Comparison of ENCODE assay signal across 9 mouse cellular contexts in genomic region chr17:88626347-88626811, GRCm38 (mm10). TPM values are rescaled to one million over a fixed set of nuclear protein-coding genes. Genes with fewer than 3 reads are reported as not detected.
DNase-seq lines count a peak whose midpoint lies in the region; ATAC-seq lines count a peak whose summit lies in the region.
"Had no signal": no experiment of that assay in that cellular context is flagged by ENCODE, and none has a peak within 500 bp of the region (broad histone marks: within the 10 kb centered on the region; RNA-seq: fewer than 3 reads in every experiment).

No protein-coding gene starts in this region.

- WGBS in forebrain, embryonic 10.5 days: 48% methylated on average over 7 of the region's 7 CpGs
- WGBS in forebrain, embryonic 16.5 days: 59% methylated on average over 7 of the region's 7 CpGs
- WGBS in intestine, embryonic 15.5 days: 27% methylated on average over 7 of the region's 7 CpGs
- WGBS in liver, embryonic 15.5 days (ENCODE audit: insufficient replicate concordance): 53% methylated on average over 7 of the region's 7 CpGs

- no peak overlapping the region for H3K4me2 ChIP-seq in forebrain, embryonic 16.5 days (ENCODE audit: low read length)
- peak overlapping the region; percentile 52 for H3K4me2 ChIP-seq in intestine, embryonic 15.5 days (replicated peaks)
- H3K4me2 ChIP-seq in liver, embryonic 15.5 days: no peak overlapping the region

- intact Hi-C loops in left cerebral cortex, postnatal 4 days (cut with DNase I): no loop called here

- no peak for ATAC-seq in forebrain, embryonic 16.5 days
- peak; percentile 30 for ATAC-seq in intestine, embryonic 15.5 days
- ATAC-seq in liver, embryonic 15.5 days (ENCODE audit: insufficient read depth): 0 out of 2 replicates have a peak, but pooled peaks have one; percentile 21

- H3K27ac ChIP-seq in forebrain, embryonic 10.5 days: peak overlapping the region; percentile 74
- H3K27ac ChIP-seq in forebrain, embryonic 16.5 days (ENCODE audit: low read length): no peak overlapping the region
- H3K27ac ChIP-seq in intestine, embryonic 15.5 days: peak overlapping the region; percentile 93
- H3K27ac ChIP-seq in liver, embryonic 15.5 days (replicated peaks): no peak overlapping the region

- DNase-seq in forebrain, embryonic 10.5 days (ENCODE audit: extremely low spot score, low spot score): no peak
- DNase-seq in embryo, embryonic 9.5 days (ENCODE audit: extremely low spot score): peak; percentile 35
- DNase-seq in cerebellum, postnatal 36 days: no peak
- no peak for DNase-seq in right cerebral cortex, postnatal 14 days
- no peak for DNase-seq in left cerebral cortex, postnatal 4 days
- DNase-seq: cerebellum, adult 18-20 months had no signal

- H3K36me3 ChIP-seq in forebrain, embryonic 10.5 days (replicated peaks): peaks cover 4% of the 10 kb centered on the region
- H3K36me3 ChIP-seq in forebrain, embryonic 16.5 days (ENCODE audit: control insufficient read depth, insufficient read depth): no peaks in the 10 kb centered on the region
- H3K36me3 ChIP-seq in intestine, embryonic 15.5 days: no peaks in the 10 kb centered on the region
- H3K36me3 ChIP-seq in liver, embryonic 15.5 days (replicated peaks): no peaks in the 10 kb centered on the region

- peaks cover 52% of the 10 kb centered on the region for H3K4me1 ChIP-seq in forebrain, embryonic 10.5 days
- H3K4me1 ChIP-seq in forebrain, embryonic 16.5 days (replicated peaks; ENCODE audit: control insufficient read depth, insufficient read depth, low read length): peaks cover 22% of the 10 kb centered on the region
- peaks cover 44% of the 10 kb centered on the region for H3K4me1 ChIP-seq in intestine, embryonic 15.5 days (replicated peaks)
- 0 out of 2 replicates have a peak, but pooled peaks cover 4% of the 10 kb centered on the region for H3K4me1 ChIP-seq in liver, embryonic 15.5 days (replicated peaks)

- no peaks in the 10 kb centered on the region for H3K9me3 ChIP-seq in forebrain, embryonic 10.5 days
- no peaks in the 10 kb centered on the region for H3K9me3 ChIP-seq in forebrain, embryonic 16.5 days (ENCODE audit: control insufficient read depth, low read length)
- H3K9me3 ChIP-seq in intestine, embryonic 15.5 days: no peaks in the 10 kb centered on the region
- no peaks in the 10 kb centered on the region for H3K9me3 ChIP-seq in liver, embryonic 15.5 days (replicated peaks)

- H3K4me3 ChIP-seq in forebrain, embryonic 10.5 days: no peak overlapping the region
- no peak overlapping the region for H3K4me3 ChIP-seq in forebrain, embryonic 16.5 days (replicated peaks; ENCODE audit: low read length)
- H3K4me3 ChIP-seq in intestine, embryonic 15.5 days (replicated peaks): peak overlapping the region; percentile 16
- 0 out of 2 replicates have a peak overlapping the region, but pooled peaks have one; percentile 12 for H3K4me3 ChIP-seq in liver, embryonic 15.5 days (replicated peaks)

- no peak overlapping the region for H3K9ac ChIP-seq in forebrain, embryonic 16.5 days (replicated peaks; ENCODE audit: low read depth, low read length)
- H3K9ac ChIP-seq in intestine, embryonic 15.5 days: no peak overlapping the region
- H3K9ac ChIP-seq in liver, embryonic 15.5 days: no peak overlapping the region

- H3K27me3 ChIP-seq in forebrain, embryonic 10.5 days (ENCODE audit: poor library complexity, severe bottlenecking): no peaks in the 10 kb centered on the region
- H3K27me3 ChIP-seq in forebrain, embryonic 16.5 days (replicated peaks; ENCODE audit: control insufficient read depth, insufficient read depth, low read length): no peaks in the 10 kb centered on the region
- no peaks in the 10 kb centered on the region for H3K27me3 ChIP-seq in intestine, embryonic 15.5 days (replicated peaks)
- H3K27me3 ChIP-seq in liver, embryonic 15.5 days: no peaks in the 10 kb centered on the region

RNA-seq across cellular contexts. Expression of gene Ston1, which starts 28.9 kb away (rescaled TPM):
- polyA plus RNA-seq in forebrain, embryonic 10.5 days (2016; fragmentation: Nextera tagmentation; extraction: Ambion mirVana): 1.2 and 1.4 TPM in 2 replicates
- polyA plus RNA-seq in forebrain, embryonic 16.5 days (2015; fragmentation: Nextera tagmentation; extraction: Ambion mirVana): 1.6 and 1.7 TPM in 2 replicates
- polyA plus RNA-seq in intestine, embryonic 15.5 days (2015; fragmentation: Nextera tagmentation; extraction: Ambion mirVana): 6.2 and 6.6 TPM in 2 replicates
- polyA plus RNA-seq in liver, embryonic 15.5 days (2015; fragmentation: Nextera tagmentation; extraction: Ambion mirVana): 0.77 and 0.96 TPM in 2 replicates
- 10 to 100 TPM in 1 of 2 experiments, 1 to 10 TPM in 1; 9.1 to 11.1 TPM for total RNA-seq in left cerebral cortex, postnatal 4 days (2021)

RNA-seq across cellular contexts. Expression of gene Gtf2a1l, which starts 42.1 kb away (rescaled TPM):
- polyA plus RNA-seq in forebrain, embryonic 10.5 days (2016; fragmentation: Nextera tagmentation; extraction: Ambion mirVana): not detected in 2 replicates
- polyA plus RNA-seq in forebrain, embryonic 16.5 days (2015; fragmentation: Nextera tagmentation; extraction: Ambion mirVana): 0.21 and 0.22 TPM in 2 replicates
- polyA plus RNA-seq in intestine, embryonic 15.5 days (2015; fragmentation: Nextera tagmentation; extraction: Ambion mirVana): 0.21 and 0.36 TPM in 2 replicates
- not detected in 2 replicates for polyA plus RNA-seq in liver, embryonic 15.5 days (2015; fragmentation: Nextera tagmentation; extraction: Ambion mirVana)
- total RNA-seq in left cerebral cortex, postnatal 4 days (2021): under 1 TPM in 1 of 2 experiments, not detected in 1; 0.38 TPM

Comparison
In these comparisons a context has a peak if more than half of its experiments do, and no peak if none do; other contexts are left out.
1. H3K27ac ChIP-seq: peak in forebrain, embryonic 10.5 days (single experiment) and intestine, embryonic 15.5 days (single experiment); none in forebrain, embryonic 16.5 days (single experiment) and liver, embryonic 15.5 days (single experiment).
2. H3K4me3 ChIP-seq: peak in intestine, embryonic 15.5 days (single experiment) and liver, embryonic 15.5 days (single experiment); none in forebrain, embryonic 10.5 days (single experiment) and forebrain, embryonic 16.5 days (single experiment).